Mouse (Mus musculus): ENCODE results near the gene Ifit2.

GRCm38 (mm10) chr19:34573650-34574049 lies 23.2 kb downstream of the Ifit2 start:
- TF ChIP-seq CTCF (IDR thresholded peaks at IDR 0.05; ENCODE audit: borderline replicate concordance, insufficient read depth, low read length): no peak
- no peak for TF ChIP-seq POLR2A (IDR thresholded peaks at IDR 0.05; ENCODE audit: low read depth, low read length)
